Mouse (Mus musculus) erythroblast, embryonic 14.5 days (primary cell): ENCODE measurements at regions not wholly inside any gene's neighbourhood (a gene's known extent, or its start where the extent isn't known, plus 50 kb on each side); places are given as distances from the start of the nearest gene placed in this dataset.

Experiments used
- GATA1 ChIP-seq: IDR thresholded peaks from 2 replicates; pipeline ENCODE4 v1.6.1; 2012; ENCODE audit warnings: low read length, inconsistent platforms, mixed read lengths
- TAL1 ChIP-seq: IDR thresholded peaks from 3 replicates; pipeline ENCODE4 v1.6.1; 2012; ENCODE audit warnings: low read length, inconsistent platforms, mixed read lengths

DNA sequence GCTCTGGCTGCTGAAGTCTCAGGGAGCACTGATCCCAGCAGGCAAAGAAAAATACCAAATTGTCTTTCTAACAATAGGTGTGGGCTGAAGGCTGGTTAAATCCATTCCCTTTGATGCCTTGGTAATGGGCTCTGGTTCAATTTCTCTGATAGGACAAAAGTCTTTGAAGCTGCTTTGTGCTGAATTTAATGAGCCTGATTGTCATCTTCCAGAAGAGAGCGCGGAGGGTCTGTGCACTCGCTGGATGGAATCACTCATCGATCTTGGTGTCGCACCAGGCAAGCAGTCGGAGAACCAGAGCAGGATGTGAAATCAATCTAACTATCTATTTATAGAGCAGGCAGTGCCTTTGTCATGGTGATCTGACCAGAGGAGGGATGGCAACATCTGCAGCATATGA, 274.6 kb upstream of the Trib2 start:
- no peak for TF ChIP-seq TAL1
- TF ChIP-seq GATA1: no peak
